Mouse (Mus musculus) urinary bladder, postnatal 36 days (tissue): ENCODE measurements around the gene Layn.

ENCODE experiments used
- DNase-seq, 2 experiments: peaks; one replicate each; pipeline ENCODE4 v3.0.0; 2022; ENCODE audit warnings: low spot score in 2 of 2, mixed read lengths in 1 of 2

Layn gene

GRCm38 (mm10) chr9:51076979-51077315 is at the start of gene Layn:
TSS of gene Layn (minus strand) at chr9:51077094.
- DNase-seq: peak; percentile 69 to 83

- no peak for DNase-seq
Measured at GRCm38 (mm10) chr9:51114767-51115166, 37.9 kb upstream of the Layn start.

- DNase-seq: no peak
Measured at GRCm38 (mm10) chr9:51105751-51106150, 28.9 kb upstream of the Layn start.

- DNase-seq: peak; percentile 2 to 21
Measured at GRCm38 (mm10) chr9:51103808-51104514, 27.1 kb upstream of the Layn start.

GRCm38 (mm10) chr9:51102963-51103807 is 26.3 kb upstream of the Layn start:
- peak; percentile 40 to 48 for DNase-seq

GRCm38 (mm10) chr9:51101756-51102425 is 25.0 kb upstream of the Layn start, which contains the start of gene 4833427G06Rik:
TSS of gene 4833427G06Rik (minus strand) at chr9:51102078.
- peak in 1 of 2 experiments; percentile 9 for DNase-seq

- DNase-seq: no peak
Measured at GRCm38 (mm10) chr9:51096306-51096705, 19.4 kb upstream of the Layn start.

GRCm38 (mm10) chr9:51093697-51094096 is 16.8 kb upstream of the Layn start:
- DNase-seq: no peak

GRCm38 (mm10) chr9:51081614-51082013 is 4.7 kb upstream of the Layn start:
- no peak for DNase-seq

- DNase-seq: peak in 1 of 2 experiments; percentile 13
Measured at GRCm38 (mm10) chr9:51076300-51076978, 455 bp downstream of the Layn start.

- DNase-seq: no peak
Measured at GRCm38 (mm10) chr9:51075780-51076179, 1.1 kb downstream of the Layn start.

GRCm38 (mm10) chr9:51070801-51071200 is 6.1 kb downstream of the Layn start:
- no peak for DNase-seq

GRCm38 (mm10) chr9:51068202-51068601 is 8.7 kb downstream of the Layn start:
- DNase-seq: no peak

GRCm38 (mm10) chr9:51060601-51061000 is 16.3 kb downstream of the Layn start, which contains the start of gene Btg4:
TSS of gene Btg4 (plus strand) at chr9:51060901.
- no peak for DNase-seq

- DNase-seq: no peak
Measured at GRCm38 (mm10) chr9:51058951-51059521, 17.9 kb downstream of the Layn start.

- DNase-seq: no peak
Measured at GRCm38 (mm10) chr9:51056360-51057324, 20.3 kb downstream of the Layn start.

- no peak for DNase-seq
Measured at GRCm38 (mm10) chr9:51052180-51052579, 24.7 kb downstream of the Layn start.

GRCm38 (mm10) chr9:51042136-51042535 is 34.8 kb downstream of the Layn start:
- DNase-seq: no peak

GRCm38 (mm10) chr9:51041491-51041980 is 35.4 kb downstream of the Layn start:
- no peak for DNase-seq
